Mouse (Mus musculus) cortical plate, adult 2 months (tissue): ENCODE data around the gene Slc41a2.

Source experiments
- CTCF ChIP-seq: fragments of 200-500 bp; IDR thresholded peaks from 2 replicates; pipeline ENCODE4 v1.5.1; 2011; ENCODE audit warnings: mild to moderate bottlenecking, control low read depth, low read length; ENCODE audit not compliant: insufficient read depth; ENCODE audit errors: extremely low read depth
- POLR2A ChIP-seq: fragments of 200-500 bp; IDR thresholded peaks from 2 replicates; pipeline ENCODE4 v1.6.1; 2011; ENCODE audit warnings: mild to moderate bottlenecking, low read length, control low read depth; ENCODE audit not compliant: insufficient read depth; ENCODE audit errors: extremely low read depth

DNA sequence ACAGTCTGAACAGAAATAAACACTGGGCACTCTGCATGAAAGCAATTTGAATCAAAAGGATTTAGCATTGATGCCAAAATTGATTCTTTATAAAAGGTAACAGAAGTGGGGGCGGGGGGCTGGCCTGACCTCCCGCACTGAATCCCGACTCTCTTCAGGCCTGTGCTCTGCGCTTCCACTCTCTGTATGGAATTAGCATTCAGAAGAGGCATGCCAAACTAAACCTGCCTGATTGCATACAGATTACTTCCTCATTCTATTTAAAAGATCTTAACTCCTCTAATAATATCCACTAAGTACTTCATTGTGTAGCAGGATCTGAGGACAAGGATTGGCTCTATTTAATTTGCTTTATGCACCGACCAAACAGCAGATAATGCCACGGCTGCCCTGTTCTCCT is 16.2 kb downstream of the Slc41a2 start:
- TF ChIP-seq CTCF (no peak), POLR2A (no peak)
